Mouse (Mus musculus): ENCODE data around the gene Sash1. TPM values are rescaled to one million over a fixed set of nuclear protein-coding genes. Genes with fewer than 3 reads are reported as not detected.

The Sash1 gene
- polyA plus RNA-seq, 1 experiment from 2014 or later = 5.5 TPM

- WGBS = 77% methylated on average over 12 of the region's 12 CpGs
- Histone ChIP-seq H3K36me3 (peaks cover 3% of the 10 kb centered on the region), H3K27ac (0 out of 2 replicates have a peak overlapping the region, but pooled peaks have one; percentile 52), H3K4me1 (peaks cover 29% of the 10 kb centered on the region), H3K4me2 (replicated peaks) (peak overlapping the region; percentile 37), H3K4me3 (no peak overlapping the region), H3K27me3 (no peaks in the 10 kb centered on the region), H3K9ac (no peak overlapping the region), H3K9me3 (replicated peaks) (peaks cover 4% of the 10 kb centered on the region; the same call in 1 of the 2 replicates)
- ATAC-seq (ENCODE audit: low FRiP score) = peak; percentile 43
Observed at GRCm38 (mm10) chr10:8801719-8802347, 84.0 kb downstream of the Sash1 start.

GRCm38 (mm10) chr10:8801139-8801613, 84.7 kb downstream of the Sash1 start:
- Histone ChIP-seq H3K9ac (no peak overlapping the region), H3K4me3 (no peak overlapping the region), H3K27me3 (no peaks in the 10 kb centered on the region), H3K4me1 (peaks cover 29% of the 10 kb centered on the region), H3K9me3 (replicated peaks) (peaks cover 4% of the 10 kb centered on the region; the same call in 1 of the 2 replicates), H3K4me2 (replicated peaks) (peak overlapping the region; percentile 37), H3K36me3 (peaks cover 3% of the 10 kb centered on the region), H3K27ac (peak overlapping the region; percentile 52; the same call in 1 of the 2 replicates)
- ATAC-seq (ENCODE audit: low FRiP score) = peak; percentile 51
- WGBS = 35% methylated on average over 14 of the region's 14 CpGs

GRCm38 (mm10) chr10:8797826-8798225, 88.0 kb downstream of the Sash1 start:
- WGBS = 82% methylated on average over 6 of the region's 6 CpGs
- Histone ChIP-seq H3K36me3 (peaks cover 3% of the 10 kb centered on the region), H3K9me3 (replicated peaks) (peaks cover 4% of the 10 kb centered on the region; the same call in 1 of the 2 replicates), H3K9ac (no peak overlapping the region), H3K4me2 (replicated peaks) (no peak overlapping the region), H3K4me1 (peaks cover 16% of the 10 kb centered on the region), H3K4me3 (no peak overlapping the region), H3K27ac (no peak overlapping the region), H3K27me3 (no peaks in the 10 kb centered on the region)
- no peak for ATAC-seq (ENCODE audit: low FRiP score)

- no peak overlapping the region for H3K4me3 ChIP-seq
- peaks cover 3% of the 10 kb centered on the region for H3K36me3 ChIP-seq
- H3K4me1 ChIP-seq = no peaks in the 10 kb centered on the region
- peaks cover 4% of the 10 kb centered on the region; the same call in 1 of the 2 replicates for H3K9me3 ChIP-seq (replicated peaks)
- no peak overlapping the region for H3K27ac ChIP-seq
- H3K27me3 ChIP-seq = no peaks in the 10 kb centered on the region
- no peak overlapping the region for H3K4me2 ChIP-seq (replicated peaks)
- no peak for ATAC-seq (ENCODE audit: low FRiP score)
- WGBS = 40% methylated on average over 7 of the region's 7 CpGs
- no peak overlapping the region for H3K9ac ChIP-seq
Observed at GRCm38 (mm10) chr10:8795336-8795735, 90.5 kb downstream of the Sash1 start.

GRCm38 (mm10) chr10:8792412-8792811, 93.5 kb downstream of the Sash1 start:
- 0 out of 2 replicates have a peak, but pooled peaks have one; percentile 24 for ATAC-seq (ENCODE audit: low FRiP score)
- H3K9ac ChIP-seq = no peak overlapping the region

GRCm38 (mm10) chr10:8789096-8789495, 96.8 kb downstream of the Sash1 start:
- Histone ChIP-seq H3K4me3 (no peak overlapping the region), H3K9me3 (replicated peaks) (no peaks in the 10 kb centered on the region), H3K27me3 (no peaks in the 10 kb centered on the region), H3K27ac (no peak overlapping the region), H3K4me2 (replicated peaks) (no peak overlapping the region), H3K36me3 (0 out of 2 replicates have a peak, but pooled peaks cover under 1% of the 10 kb centered on the region), H3K4me1 (peaks cover 13% of the 10 kb centered on the region), H3K9ac (no peak overlapping the region)
- WGBS = 97% methylated on average over 6 of the region's 6 CpGs
- no peak for ATAC-seq (ENCODE audit: low FRiP score)

More at GRCm38 (mm10) chr10:8792412-8792811, 93.5 kb downstream of the Sash1 start:
- no peak overlapping the region for H3K4me3 ChIP-seq
- no peaks in the 10 kb centered on the region for H3K9me3 ChIP-seq (replicated peaks)
- H3K36me3 ChIP-seq = no peaks in the 10 kb centered on the region
- H3K4me1 ChIP-seq = peaks cover 5% of the 10 kb centered on the region; the same call in 1 of the 2 replicates
- WGBS = 77% methylated on average over 5 of the region's 5 CpGs
- no peaks in the 10 kb centered on the region for H3K27me3 ChIP-seq
- H3K4me2 ChIP-seq (replicated peaks) = no peak overlapping the region
- no peak overlapping the region for H3K27ac ChIP-seq

GRCm38 (mm10) chr10:8787221-8787620, 98.6 kb downstream of the Sash1 start:
- H3K9me3 ChIP-seq (replicated peaks) = no peaks in the 10 kb centered on the region
- ATAC-seq (ENCODE audit: low FRiP score) = no peak
- H3K27me3 ChIP-seq = no peaks in the 10 kb centered on the region
- 0 out of 2 replicates have a peak, but pooled peaks cover 5% of the 10 kb centered on the region for H3K36me3 ChIP-seq
- 61% methylated on average over 2 of the region's 2 CpGs for WGBS
- no peak overlapping the region for H3K4me2 ChIP-seq (replicated peaks)
- no peak overlapping the region for H3K27ac ChIP-seq
- H3K4me1 ChIP-seq = peaks cover 13% of the 10 kb centered on the region
- H3K4me3 ChIP-seq = no peak overlapping the region
- H3K9ac ChIP-seq = no peak overlapping the region

GRCm38 (mm10) chr10:8785451-8786145, 100.3 kb downstream of the Sash1 start:
- 0 out of 2 replicates have a peak overlapping the region, but pooled peaks have one; percentile 4 for H3K4me2 ChIP-seq (replicated peaks)
- 24% methylated on average over 11 of the region's 11 CpGs for WGBS
- H3K4me1 ChIP-seq = peaks cover 13% of the 10 kb centered on the region
- H3K36me3 ChIP-seq = 0 out of 2 replicates have a peak, but pooled peaks cover 5% of the 10 kb centered on the region
- no peaks in the 10 kb centered on the region for H3K9me3 ChIP-seq (replicated peaks)
- no peak for ATAC-seq (ENCODE audit: low FRiP score)
- 0 out of 2 replicates have a peak overlapping the region, but pooled peaks have one; percentile 7 for H3K27ac ChIP-seq
- no peaks in the 10 kb centered on the region for H3K27me3 ChIP-seq
- H3K4me3 ChIP-seq = no peak overlapping the region
- no peak overlapping the region for H3K9ac ChIP-seq

- H3K4me3 ChIP-seq = no peak overlapping the region
- no peak overlapping the region for H3K9ac ChIP-seq
- WGBS = 89% methylated on average over 10 of the region's 10 CpGs
- H3K4me2 ChIP-seq (replicated peaks) = no peak overlapping the region
- 0 out of 2 replicates have a peak, but pooled peaks cover 5% of the 10 kb centered on the region for H3K36me3 ChIP-seq
- no peak for ATAC-seq (ENCODE audit: low FRiP score)
- H3K27ac ChIP-seq = no peak overlapping the region
- H3K9me3 ChIP-seq (replicated peaks) = no peaks in the 10 kb centered on the region
- H3K4me1 ChIP-seq = peaks cover 8% of the 10 kb centered on the region
- no peaks in the 10 kb centered on the region for H3K27me3 ChIP-seq
Observed at GRCm38 (mm10) chr10:8781876-8782372, 103.9 kb downstream of the Sash1 start.

- Histone ChIP-seq H3K27ac (no peak overlapping the region), H3K4me1 (no peaks in the 10 kb centered on the region), H3K27me3 (no peaks in the 10 kb centered on the region), H3K4me3 (no peak overlapping the region), H3K9me3 (replicated peaks) (no peaks in the 10 kb centered on the region; the same call in 1 of the 2 replicates), H3K9ac (no peak overlapping the region), H3K36me3 (peaks cover 12% of the 10 kb centered on the region; the same call in 1 of the 2 replicates), H3K4me2 (replicated peaks) (no peak overlapping the region)
- ATAC-seq (ENCODE audit: low FRiP score) = no peak
- WGBS = 95% methylated on average over 4 of the region's 4 CpGs
Observed at GRCm38 (mm10) chr10:8779842-8780241, 106.0 kb downstream of the Sash1 start.

- WGBS = 89% methylated on average over 7 of the region's 7 CpGs
Observed at GRCm38 (mm10) chr10:8778845-8779244, 107.0 kb downstream of the Sash1 start.

More at GRCm38 (mm10) chr10:8778845-8779244, 107.0 kb downstream of the Sash1 start:
- no peak for ATAC-seq (ENCODE audit: low FRiP score)
- Histone ChIP-seq H3K27me3 (no peaks in the 10 kb centered on the region), H3K4me1 (no peaks in the 10 kb centered on the region), H3K27ac (no peak overlapping the region), H3K9ac (no peak overlapping the region), H3K36me3 (peaks cover 10% of the 10 kb centered on the region; the same call in 1 of the 2 replicates), H3K4me2 (replicated peaks) (no peak overlapping the region), H3K9me3 (replicated peaks) (no peaks in the 10 kb centered on the region; the same call in 1 of the 2 replicates), H3K4me3 (no peak overlapping the region)
